Mouse (Mus musculus): Measurements from ENCODE around the gene Otop2.

Gene Otop2

DNA sequence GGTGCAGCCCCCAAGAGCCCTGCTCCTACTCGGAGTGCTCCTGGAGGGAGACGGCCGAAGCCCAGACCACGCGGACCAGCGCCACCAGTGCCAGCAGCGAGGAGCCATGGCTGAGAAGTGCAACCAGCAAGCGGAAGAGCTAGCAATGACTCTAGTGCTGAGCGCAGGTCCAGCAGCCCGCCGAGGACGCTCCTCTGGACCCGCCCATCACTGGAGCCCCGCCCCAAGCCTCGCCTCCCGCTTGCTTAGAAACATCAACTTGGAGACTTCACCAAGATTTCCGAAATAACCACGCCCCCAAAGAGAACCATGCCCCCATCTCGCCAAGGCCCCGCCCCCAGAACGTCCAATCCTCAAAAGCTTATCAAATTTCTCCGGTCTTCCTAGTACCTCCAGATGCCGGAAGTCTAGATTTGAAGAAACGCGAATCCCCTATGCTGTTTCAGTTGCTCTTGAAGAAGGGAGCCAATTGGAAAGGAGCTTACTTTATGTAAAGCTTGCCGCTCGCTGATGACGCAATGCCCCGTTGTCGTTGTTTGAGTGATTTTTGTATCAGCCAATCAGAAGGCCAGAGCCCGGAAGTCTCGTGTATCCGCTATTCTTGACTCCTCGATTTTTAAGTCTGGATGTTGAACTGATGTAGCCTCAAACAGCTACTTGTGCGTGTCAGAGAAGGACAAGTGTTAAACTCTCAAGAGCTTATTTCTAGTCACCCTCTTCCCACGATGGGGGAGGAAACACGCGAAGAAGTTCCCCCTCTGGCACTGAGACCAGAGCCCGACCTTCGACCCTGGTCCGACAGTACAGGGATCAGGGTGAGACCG lies 30.0 kb upstream of the Otop2 start, which contains the start of gene Fdxr:
TSS of gene Fdxr (minus strand) at position 271 of the 824 bp plus-strand sequence.
- peak; percentile 100 for DNase-seq (ENCODE audit: low spot score)

DNA sequence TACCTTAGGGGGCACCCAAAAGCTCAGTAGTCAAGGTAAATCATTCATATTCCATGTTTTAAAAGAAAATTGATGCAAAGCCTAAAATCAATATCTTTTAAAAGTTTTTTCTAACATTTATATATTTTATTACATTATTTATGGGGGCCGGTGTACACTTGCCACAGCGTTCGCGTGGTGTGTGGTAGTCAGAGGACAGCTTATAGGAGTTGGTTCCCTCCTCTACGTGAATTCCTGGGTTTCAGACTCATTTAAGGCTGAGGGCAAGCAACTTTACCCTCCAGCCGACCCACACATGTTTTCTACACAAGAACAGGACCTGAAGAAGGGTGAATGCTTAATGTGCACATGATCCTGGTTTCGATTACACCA lies 29.4 kb upstream of the Otop2 start:
- DNase-seq (ENCODE audit: low spot score) = peak; percentile 20

DNA sequence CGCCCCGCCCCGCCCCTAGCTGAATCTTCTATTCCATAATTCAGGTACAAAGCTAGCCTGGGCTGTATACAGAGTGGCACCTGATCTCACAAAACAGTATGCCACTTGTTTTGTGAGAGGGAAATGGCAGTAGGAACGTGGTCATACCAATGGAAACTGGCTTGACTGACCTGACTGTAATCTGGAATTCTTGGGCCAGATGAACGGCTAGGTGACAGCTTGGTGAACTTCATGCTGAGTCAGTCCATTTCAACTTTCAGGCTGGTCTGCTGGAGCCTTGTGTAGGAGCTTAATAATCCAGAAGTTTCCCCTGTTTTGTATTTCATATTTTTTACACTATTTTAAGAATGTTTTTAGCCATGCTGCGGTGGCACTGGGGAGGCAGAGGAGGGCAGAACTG lies 28.8 kb upstream of the Otop2 start:
- DNase-seq (ENCODE audit: low spot score) = no peak

DNA sequence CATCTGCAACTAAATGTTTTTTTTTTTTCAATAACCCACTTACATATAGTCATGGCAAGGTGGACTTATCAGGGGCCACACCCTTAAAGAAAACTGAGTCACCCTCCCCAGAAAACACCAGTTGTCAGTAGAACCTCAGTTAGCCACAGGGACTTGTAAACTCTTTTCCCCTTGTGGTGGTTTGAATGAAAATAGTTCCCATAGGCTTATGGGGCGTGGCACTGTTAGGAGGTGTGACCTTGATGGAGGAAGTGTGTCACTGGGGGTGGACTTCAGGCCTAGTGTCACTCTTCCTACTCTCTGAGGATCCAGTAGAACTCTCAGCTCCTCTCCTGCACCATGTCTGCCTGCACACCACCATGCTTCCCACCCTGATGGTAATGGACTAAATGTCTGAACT lies 27.2 kb upstream of the Otop2 start:
- no peak for DNase-seq (ENCODE audit: low spot score)

DNA sequence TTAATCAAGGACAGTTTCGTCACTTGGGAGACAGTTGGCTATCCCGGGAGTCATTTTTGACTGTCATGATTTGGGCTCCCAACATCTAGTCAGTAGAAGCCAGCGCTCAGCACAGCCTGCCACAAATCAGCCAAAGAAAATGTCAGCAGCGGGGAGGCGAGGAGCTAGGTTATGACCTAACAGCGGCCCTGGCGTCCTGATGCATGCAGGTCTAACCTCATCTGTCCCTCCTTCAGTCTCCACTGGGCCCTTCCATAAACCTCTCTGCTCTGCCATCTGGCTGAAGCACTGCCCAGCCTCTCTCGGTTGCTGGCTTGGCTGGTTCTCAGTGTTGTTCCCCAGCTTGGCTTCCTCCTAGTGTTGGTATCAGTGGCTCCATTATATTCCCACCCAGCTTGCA lies 24.7 kb upstream of the Otop2 start:
- DNase-seq (ENCODE audit: low spot score) = peak; percentile 37

DNA sequence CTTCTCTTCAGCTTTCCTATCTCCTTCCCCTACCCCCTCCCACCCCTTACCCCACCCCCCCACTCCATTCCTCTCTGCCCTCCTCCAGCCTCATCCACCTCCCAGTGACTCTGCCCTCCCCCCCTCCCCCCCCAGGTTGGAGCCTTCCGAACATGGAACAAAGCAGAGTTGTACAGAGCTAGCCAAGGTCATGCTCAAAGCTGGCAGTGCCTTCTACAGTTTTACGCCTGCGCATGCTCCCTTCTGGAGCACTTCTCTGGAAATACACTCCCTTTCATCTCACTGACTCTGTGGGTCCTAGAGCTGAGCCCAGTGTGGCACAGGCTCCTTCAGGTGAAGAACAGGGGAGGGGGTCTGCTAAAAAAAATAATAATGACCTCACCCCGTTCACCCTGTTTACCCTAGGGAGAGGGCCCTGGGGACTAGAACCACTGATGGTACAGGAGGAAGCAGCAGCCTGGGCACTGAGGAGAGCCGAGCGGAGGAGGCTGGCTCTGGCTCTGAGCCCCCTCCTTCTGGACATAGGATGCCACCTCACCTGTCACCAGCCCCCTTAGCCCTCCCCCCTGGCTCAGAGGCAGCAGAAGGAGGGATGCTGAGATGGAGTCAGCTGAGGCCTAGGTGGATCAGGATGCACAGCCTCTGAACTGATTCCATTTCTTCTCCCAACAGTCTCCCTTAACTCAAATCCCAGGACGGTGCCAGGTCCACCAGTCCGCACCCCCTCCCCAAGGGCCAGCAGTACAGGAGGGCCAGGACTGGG lies 24.1 kb upstream of the Otop2 start:
- DNase-seq (ENCODE audit: low spot score) = no peak

DNA sequence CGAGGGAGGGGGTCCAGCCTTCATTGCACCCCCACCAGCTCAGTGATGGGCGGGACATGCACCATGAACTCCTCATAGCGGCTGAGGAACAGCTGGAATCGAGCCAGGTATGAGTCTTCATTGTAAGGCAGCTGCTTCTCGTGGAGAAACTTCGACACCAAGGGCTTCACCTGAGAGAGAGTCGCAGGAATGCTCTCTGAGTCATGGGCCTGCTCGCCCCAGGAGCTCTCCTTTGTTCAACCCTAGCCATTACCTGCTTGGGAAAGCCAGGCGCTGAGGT lies 23.5 kb upstream of the Otop2 start:
- no peak for DNase-seq (ENCODE audit: low spot score)

DNA sequence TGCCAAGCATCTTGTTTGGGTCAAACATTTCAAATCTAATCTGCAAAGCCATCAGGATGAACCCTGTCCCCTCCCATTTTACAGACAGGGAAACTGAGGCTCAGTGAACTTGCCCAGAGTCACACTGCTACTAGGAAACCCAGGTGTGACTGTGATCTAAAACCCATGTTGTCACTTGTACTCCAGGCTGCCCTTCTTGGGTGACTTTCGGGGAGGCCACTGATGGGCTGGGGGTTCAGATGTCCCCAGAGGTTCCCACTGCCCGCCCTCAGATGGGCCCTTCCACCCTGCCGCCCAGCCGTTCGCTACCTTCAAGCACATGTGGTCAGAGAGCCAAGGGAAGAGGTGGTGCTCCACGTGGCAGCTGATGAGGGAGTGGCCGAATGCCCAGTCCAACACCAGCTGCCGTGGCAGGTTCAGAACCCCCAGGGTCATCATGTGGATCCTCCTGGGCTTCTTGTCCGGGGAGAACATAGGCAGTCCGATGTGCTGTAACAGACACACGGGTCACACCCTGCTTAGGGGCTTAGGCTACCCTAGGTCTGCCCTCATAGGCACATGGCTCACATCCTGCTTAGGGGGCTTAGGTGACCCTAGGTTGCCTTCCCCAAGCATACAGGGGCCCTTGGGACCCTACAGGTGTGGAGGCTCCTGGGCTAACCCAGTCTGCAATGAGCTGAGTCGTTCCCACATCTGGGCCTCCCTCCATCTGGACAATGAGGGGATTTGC lies 22.9 kb upstream of the Otop2 start:
- no peak for DNase-seq (ENCODE audit: low spot score)

DNA sequence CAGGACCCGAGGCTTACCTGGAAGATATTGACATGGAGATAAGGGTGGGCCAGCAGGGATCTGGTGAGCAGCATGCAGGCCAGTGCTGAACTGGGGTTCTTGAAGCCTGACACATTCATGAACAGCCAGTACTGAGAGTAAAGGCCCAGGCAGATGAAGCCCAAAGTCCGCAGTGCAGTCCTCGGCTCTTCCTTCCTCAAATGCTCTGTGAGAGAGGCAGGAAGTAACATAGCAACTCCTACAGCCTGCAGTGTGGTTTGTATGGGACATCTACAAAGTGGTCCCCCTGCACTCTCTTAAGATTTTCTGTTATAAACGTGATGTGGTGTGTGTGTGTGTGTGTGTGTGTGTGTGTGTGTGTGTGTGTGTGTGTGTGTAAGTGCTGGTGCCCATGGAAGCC lies 21.7 kb upstream of the Otop2 start:
- DNase-seq (ENCODE audit: low spot score) = no peak

DNA sequence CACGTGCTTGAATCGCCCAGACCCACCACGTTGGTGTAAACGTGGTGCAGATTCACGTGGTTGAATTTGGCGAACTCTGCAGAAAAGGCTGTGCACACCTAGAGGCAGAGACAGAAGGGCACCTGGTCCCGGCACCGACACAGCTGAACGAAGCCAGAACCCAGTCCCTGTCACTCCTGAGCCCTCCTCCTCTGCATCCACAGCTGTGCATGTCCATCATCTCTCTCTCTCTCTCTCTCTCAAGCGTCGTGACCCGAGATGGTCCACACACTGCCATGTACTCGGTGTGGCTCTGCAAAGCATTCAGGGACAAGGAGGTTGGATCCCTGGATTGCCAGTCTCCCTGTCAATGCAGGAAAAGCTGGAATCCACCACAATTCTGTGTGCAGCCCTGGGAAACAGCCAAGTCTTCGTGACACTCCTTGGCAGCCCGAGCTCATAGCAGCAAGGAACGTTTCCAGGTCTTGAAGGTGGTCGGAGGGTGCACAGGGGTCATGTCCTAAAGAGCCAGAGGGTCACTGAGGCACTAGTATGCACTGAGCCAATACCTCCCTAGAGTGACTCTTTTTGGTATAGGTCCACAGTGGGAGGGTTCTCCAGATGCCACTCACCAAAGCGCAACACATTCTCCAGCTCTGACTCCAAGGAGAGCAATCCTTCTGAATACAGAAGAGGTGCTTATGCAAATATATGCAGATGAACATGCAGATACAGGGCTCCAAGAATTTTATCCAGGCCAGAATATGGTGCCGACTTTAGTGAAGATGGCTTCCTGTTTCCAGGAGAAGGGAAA lies 20.6 kb upstream of the Otop2 start:
- DNase-seq (ENCODE audit: low spot score) = peak; percentile 25

DNA sequence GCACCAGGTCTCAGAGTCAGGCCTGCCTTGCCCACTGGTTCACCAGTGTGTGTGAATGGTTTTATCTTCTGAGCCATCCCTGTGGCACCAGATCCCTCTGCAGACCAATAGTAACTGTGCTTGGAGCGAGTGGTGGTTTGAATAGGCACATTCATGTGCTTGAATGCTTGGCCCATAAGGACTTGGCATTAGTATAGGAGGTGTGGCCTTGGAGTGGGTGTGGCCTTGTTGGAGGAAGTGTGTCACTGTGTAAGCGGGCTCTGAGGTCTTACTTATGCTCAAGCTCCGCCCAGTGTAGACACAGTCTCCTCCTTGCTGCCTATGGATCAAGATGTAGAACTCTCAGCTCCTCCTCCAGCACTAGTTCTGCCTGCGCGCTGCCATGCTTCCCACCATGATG lies 19.6 kb upstream of the Otop2 start:
- DNase-seq (ENCODE audit: low spot score) = no peak

DNA sequence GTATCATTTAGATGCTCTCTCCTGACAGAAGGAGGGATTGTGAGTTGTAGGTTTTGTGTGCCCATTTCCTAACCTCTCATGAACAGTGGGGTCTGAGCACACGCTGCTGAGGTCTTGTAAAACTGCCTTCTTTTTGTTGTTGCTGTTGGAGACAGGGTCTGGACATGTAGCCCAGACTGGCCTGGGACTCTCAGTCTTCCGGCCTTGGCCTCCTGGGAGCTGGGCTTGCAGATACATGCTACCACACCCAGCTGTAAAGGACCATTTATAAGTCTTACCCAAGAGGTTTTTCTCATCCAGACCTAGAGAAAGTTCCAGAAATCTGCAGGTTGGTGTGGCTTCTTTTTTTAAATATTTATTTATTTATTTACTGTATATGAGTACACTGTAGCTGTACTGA lies 18.7 kb upstream of the Otop2 start:
- DNase-seq (ENCODE audit: low spot score) = no peak

DNA sequence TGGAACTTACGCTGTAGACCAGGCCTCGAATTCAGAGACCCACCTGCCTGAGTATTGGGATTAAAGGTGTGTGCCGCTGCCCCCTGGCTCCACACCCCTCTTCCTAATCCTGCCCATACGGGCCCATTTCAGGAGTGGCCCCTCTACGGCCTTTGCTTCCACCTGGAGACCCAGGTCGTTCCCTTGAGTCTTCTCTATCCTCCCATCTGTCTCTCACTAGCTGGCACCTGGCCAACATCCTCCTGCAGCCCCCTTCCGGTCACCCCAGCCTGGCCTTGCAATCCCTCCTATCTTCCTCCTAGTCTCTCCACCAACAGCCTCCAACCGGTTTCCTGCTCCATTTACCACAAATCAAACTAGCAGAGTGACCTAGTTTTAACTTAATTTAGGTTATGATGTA lies 17.1 kb upstream of the Otop2 start:
- DNase-seq (ENCODE audit: low spot score) = no peak

DNA sequence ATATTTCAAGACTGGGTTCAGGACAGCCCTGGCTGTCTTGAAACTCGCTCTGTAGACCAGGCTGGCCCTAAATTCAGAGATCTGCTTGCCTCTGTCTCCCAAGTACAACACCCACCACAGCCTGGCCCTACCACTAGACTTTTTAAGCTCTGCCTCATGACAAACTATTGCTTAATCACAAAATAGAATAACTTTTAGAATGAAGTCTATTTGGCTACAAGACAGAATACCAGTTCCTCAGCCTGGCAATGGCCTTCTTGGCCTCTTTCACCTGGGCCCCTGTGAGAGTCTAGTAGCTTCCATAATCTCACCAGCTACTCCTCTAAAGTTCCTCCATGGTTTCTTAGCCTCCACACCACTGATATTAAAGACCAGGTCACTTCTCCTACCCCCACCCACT lies 16.6 kb upstream of the Otop2 start:
- peak; percentile 37 for DNase-seq (ENCODE audit: low spot score)

DNA sequence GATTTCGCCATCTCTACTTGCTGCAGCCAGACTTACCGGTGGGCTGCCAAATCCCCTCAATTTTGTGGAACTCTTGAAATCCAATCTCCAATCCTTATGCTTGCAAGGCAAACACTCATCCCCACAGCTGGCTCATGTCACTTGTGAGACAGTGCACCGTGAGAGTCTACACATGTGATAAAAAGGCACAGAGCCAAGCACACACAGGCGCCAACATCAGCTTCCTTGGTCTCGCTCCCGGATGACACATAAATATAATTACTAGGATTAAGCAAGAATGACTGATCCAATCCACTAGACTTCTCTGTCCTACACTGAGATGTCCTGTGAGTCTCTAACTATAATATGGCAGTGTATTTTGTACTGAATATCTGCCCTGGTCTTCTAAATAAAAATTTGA lies 16.0 kb upstream of the Otop2 start:
- DNase-seq (ENCODE audit: low spot score) = peak; percentile 95

DNA sequence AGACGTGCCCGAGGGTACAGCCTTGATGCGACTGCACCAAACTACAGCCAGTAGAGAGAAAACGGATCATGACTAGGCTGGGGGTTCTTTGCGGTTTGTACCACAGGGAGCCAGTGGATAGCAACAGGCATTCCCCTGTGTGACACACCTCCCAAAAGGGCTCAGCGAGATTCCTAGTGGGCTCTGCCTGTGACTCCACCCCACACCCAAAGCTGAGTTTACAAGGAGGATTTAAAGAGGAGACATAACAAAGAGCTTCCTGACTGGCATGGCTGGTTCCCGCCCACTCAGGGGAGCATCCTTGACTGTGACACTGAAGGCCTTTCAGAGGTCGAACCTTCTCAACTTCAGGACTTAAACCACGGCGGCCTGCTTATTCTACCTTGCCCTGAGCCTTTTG lies 15.5 kb upstream of the Otop2 start:
- DNase-seq (ENCODE audit: low spot score) = no peak

DNA sequence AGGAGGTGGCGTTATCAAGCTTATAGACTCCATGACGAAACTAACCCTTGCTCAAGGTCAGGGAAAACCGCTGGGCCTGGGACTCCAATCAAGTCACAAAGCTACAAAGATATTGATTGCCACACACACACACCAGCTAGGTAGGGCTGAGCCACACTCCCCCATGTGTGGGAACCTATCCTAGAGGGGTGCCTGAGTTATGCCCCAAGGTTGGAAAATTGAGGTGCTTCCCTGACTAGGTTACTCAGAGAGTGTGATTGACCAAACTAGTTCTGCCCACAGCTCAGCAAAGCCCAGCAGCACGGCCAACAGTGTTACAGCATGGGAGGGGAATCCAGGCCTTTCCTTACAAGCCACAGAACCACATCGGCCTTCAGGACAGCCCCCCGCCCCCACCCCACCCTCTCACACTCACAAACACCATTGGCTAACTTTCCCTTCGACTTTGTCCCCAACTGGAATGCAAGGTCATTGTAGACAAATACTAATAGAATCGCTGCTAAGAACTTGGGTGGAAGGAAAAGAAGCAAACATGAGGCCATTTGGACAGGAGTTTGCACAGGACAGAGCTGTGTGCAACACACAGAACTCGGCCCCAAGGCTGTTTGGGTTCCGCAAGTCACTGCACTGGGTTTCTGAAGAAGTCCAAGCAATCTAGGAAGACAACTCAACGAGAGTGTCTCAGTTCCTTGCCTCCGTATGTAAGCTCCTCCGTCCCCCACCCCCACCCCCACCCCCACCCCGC lies 14.2 kb upstream of the Otop2 start:
- DNase-seq (ENCODE audit: low spot score) = no peak

DNA sequence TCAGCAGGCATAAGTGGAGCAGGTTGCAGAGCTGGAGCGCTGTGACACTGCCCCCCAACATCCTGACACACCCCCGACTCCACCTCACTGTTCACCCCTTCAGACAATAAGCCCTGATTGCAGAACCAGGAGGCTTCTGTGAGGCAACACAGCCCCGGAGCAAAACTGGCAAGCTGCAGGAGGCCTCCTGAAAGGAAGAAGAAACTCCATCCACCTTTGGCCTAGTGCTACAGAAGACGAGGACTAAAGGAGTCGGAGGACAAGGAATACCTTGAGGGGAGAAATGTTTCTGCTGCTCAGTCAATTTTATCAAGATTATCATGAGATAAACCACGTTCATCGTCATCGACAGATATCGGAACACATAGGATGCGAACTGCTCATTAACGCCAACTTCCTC lies 11.0 kb upstream of the Otop2 start:
- no peak for DNase-seq (ENCODE audit: low spot score)

DNA sequence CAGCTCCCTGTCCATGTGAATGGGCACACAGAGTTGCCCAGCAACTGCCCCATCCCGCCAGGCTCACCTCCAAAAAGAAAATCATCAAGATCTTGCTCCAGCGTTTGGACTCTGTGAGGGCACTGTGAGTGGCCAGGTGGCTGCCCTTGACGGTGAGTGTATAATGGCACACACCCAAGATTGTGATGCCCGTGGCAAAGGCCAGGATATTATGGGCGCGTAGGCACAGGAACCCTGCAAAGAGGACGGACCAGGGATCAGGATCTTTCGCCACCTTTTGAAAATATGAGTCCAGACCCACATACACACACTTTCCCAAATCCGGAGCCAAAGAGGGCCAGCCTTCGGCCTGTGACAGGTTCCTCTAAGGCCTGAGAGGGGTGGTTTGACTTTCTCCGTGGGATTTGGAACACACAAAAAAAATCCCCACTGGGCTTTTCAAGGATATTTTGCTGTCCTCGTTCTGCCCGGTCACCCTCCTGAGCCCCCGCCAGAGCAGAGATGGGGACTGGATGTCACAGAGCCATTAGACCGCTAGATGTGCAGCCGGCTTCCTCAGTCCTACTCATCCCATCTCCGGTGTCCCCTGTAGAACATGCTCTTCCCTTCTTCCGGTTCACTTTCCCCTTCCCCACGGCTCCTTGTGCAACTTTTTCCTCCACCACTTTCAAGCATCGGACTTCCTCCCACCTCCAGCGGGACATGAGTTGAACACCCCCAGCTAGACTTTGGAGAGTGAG lies 10.3 kb upstream of the Otop2 start:
- DNase-seq (ENCODE audit: low spot score) = no peak

DNA sequence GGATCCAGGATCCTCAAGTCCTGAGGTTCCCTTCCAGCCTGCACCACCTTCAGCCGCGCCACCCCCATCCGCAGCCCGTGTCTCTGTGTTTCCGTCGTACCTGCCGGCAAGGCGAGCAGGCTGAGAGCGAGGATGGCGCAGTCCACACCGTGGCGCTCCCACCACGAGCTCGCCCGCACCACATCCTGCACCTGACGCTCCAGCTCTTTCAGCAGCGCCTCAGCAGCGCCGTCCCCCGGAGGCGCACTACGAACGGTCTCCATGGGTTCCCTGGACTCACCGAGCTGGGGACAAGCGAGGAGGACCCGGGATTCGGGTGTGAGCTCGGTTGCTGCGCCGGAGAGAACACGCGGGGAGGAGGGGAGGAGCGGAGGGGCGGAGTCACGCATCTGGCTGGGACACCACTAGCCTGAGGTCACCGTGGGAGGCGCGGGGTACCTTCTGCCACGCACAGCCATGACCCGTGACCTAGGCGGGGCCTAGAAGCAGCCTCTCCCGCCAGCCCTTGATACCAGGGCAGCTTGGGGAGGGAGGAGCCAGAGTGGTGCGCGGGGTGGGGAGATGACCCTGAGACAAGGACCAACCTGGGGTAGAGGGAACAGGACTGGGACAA lies 9.6 kb upstream of the Otop2 start, which contains the start of gene Fads6:
TSS of gene Fads6 (minus strand) at position 450 of the 613 bp plus-strand sequence.
- no peak for DNase-seq (ENCODE audit: low spot score)
